Mouse (Mus musculus) heart, embryonic 11.5 days (tissue): ENCODE measurements at regions not wholly inside any gene's neighbourhood (a gene's known extent, or its start where the extent isn't known, plus 50 kb on each side); places are given as distances from the start of the nearest gene placed in this dataset.

Experiments used
- ATAC-seq: fragments of 200-750 bp; cut with Nextera tagmentation; replicated peaks from 2 replicates; pipeline ENCODE4 v1.8.0; 2017; ENCODE audit warnings: moderate library complexity; ENCODE audit not compliant: insufficient number of reproducible peaks, low FRiP score, low TSS enrichment
- H3K27ac ChIP-seq: fragments of 300-500 bp; sonication (generic); 2 replicates; pipeline ENCODE4 v1.5.1; 2014; ENCODE audit warnings: mild to moderate bottlenecking, low read depth, low read length
- H3K27me3 ChIP-seq: fragments of 300-500 bp; sonication (generic); 2 replicates; pipeline ENCODE4 v1.6.1; 2014; ENCODE audit warnings: mild to moderate bottlenecking, low read length, mixed read lengths; ENCODE audit not compliant: control insufficient read depth, insufficient read depth
- H3K36me3 ChIP-seq: fragments of 300-500 bp; sonication (generic); 2 replicates; pipeline ENCODE4 v1.6.1; 2014; ENCODE audit warnings: mild to moderate bottlenecking, low read length, moderate library complexity, mixed read lengths; ENCODE audit not compliant: control insufficient read depth, insufficient read depth
- H3K4me1 ChIP-seq: fragments of 300-500 bp; sonication (generic); 2 replicates; pipeline ENCODE4 v1.6.1; 2014; ENCODE audit warnings: low read length; ENCODE audit not compliant: control insufficient read depth, insufficient read depth
- H3K4me2 ChIP-seq: fragments of 300-500 bp; sonication (generic); 2 replicates; pipeline ENCODE4 v1.6.1; 2014; ENCODE audit warnings: mild to moderate bottlenecking, moderate library complexity
- H3K4me3 ChIP-seq: fragments of 300-500 bp; sonication (generic); 2 replicates; pipeline ENCODE4 v1.5.1; 2014; ENCODE audit warnings: low read depth, low read length
- H3K9ac ChIP-seq: fragments of 300-500 bp; sonication (generic); 2 replicates; pipeline ENCODE4 v1.6.1; 2014; ENCODE audit warnings: mild to moderate bottlenecking, low read depth, low read length, moderate library complexity
- H3K9me3 ChIP-seq: fragments of 300-500 bp; sonication (generic); replicated peaks from 2 replicates; pipeline ENCODE4 v1.6.1; 2016; ENCODE audit warnings: low read length; ENCODE audit not compliant: control insufficient read depth
- WGBS: fragments of 180-500 bp; shearing (Covaris S2); extraction: QIAGEN DNeasy Blood & Tissue Kit; methylation state at CpG from one replicate; pipeline ENCODE4 v1.1.7; 2014; ENCODE audit not compliant: insufficient replicate concordance; 5-methylcytosine and 5-hydroxymethylcytosine counted together

DNA sequence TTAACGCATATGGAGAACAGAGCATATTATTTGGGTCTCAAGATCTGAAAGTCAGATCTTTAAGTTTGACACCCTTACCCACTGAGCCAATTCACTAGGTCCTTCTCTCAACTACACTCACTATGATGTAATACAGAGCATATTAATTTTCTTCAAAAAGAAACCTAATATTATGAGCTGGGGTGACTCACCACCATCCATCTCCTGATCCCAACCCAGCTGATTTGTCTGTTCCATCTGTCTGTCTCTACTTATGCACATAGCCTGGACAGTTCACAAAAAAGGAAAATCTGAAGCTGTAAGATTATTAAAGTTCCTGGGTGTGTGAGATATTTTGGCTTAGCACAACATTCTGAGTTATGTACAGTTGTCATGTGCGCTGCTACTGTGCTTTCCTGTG, 108.2 kb upstream of the Rarb start:
- Histone ChIP-seq H3K4me3 (no peak overlapping the region), H3K9ac (no peak overlapping the region), H3K4me1 (no peaks in the 10 kb centered on the region), H3K9me3 (no peaks in the 10 kb centered on the region), H3K4me2 (no peak overlapping the region), H3K36me3 (no peaks in the 10 kb centered on the region), H3K27me3 (no peaks in the 10 kb centered on the region), H3K27ac (no peak overlapping the region)
- 82% methylated on average over 2 of the region's 2 CpGs for WGBS
- no peak for ATAC-seq

DNA sequence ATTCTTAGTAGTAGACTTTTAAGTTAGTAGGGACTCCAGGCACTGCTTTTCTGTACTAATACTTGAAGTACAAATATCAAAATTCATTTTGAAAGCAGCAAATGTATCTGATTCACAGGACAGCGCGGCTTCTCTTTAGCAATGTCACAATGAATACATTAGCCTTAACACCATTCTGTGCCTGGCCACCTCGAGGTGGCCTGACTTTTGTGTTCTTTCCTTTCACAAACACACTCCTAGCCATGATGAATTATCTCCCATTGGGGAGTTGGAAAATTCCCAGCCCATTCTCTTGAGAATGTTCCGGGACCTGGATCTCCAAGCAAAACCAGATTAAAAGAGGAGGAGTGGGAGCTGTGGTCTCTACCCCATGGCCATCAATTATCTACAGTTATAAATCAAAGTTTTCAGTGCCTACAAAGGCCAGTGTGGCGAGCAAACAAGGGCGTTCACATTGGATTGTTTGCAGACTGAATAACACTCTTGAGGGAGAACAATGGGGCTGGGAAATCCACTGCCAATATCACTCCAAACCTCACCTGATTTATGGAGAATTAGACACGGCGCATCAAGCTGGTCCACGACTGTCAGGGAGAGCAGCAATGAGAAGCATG, 82.7 kb upstream of the Rarb start:
- no peak overlapping the region for H3K4me3 ChIP-seq
- H3K9me3 ChIP-seq, result no peaks in the 10 kb centered on the region
- H3K9ac ChIP-seq, result no peak overlapping the region
- H3K4me1 ChIP-seq, result no peaks in the 10 kb centered on the region
- H3K36me3 ChIP-seq, result no peaks in the 10 kb centered on the region
- no peak for ATAC-seq
- WGBS, result 69% methylated on average over 9 of the region's 9 CpGs
- H3K27ac ChIP-seq, result no peak overlapping the region
- H3K4me2 ChIP-seq, result no peak overlapping the region
- H3K27me3 ChIP-seq, result no peaks in the 10 kb centered on the region

DNA sequence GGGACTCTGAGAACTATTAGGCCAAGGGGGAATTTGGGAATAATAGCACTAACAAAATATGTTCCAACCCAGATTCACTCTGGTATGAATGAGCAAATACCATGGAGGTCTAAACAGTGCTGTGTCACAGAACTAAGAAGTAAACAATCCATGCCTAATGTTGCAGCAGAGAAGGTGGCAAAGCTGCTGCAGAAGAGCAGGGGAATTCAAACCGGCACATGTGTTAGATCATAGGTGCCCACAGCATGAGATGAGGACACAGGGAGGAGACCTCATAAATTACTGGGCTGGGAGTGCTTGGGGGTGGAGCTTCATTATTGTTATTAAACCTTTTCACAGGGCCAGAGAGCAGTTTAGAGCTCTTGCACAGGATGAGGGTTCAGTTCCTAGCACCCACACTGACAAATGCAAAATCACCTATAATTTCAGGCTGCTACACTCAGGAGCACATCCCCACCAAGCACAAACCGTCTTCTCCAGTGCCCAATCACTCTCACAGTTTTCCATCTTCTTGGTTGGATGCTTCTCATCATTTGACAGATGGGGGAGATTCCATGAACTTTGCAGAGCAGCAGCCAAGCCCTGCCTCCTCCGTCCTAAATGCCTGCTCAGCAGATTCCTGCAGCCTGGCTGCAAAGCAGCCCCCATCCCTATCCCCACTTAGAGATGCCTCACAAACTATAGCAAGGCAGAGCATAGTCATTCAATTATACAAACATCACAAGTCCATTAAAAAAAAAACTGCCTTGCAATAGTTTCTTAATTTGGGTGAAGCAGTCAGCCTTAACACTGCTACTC, 79.0 kb upstream of the Rarb start:
- Histone ChIP-seq H3K4me3 (no peak overlapping the region), H3K4me2 (no peak overlapping the region), H3K27me3 (no peaks in the 10 kb centered on the region), H3K9ac (no peak overlapping the region), H3K36me3 (no peaks in the 10 kb centered on the region), H3K27ac (no peak overlapping the region), H3K4me1 (no peaks in the 10 kb centered on the region), H3K9me3 (no peaks in the 10 kb centered on the region)
- no peak for ATAC-seq
- 47% methylated on average over 3 of the region's 3 CpGs for WGBS

DNA sequence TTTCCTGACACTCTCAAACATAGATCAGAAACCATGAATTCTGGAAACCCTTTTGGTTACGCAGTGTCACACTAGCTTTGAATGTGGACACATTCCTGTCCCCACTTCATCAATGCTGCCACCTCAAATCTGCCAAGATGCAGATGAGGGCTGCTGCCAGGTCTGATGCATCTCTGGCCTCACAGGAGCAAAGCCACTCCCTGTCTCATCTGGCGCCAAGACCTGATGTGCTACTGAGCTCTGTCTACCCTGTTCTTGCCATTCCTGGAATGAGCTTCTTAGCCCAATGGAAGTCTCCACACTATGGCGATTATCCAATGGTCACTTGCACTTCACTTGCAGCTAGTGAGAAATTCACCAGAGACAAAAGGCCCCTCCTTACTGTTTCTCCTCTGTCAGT, 78.0 kb upstream of the Rarb start:
- no peak overlapping the region for H3K27ac ChIP-seq
- H3K4me3 ChIP-seq, result no peak overlapping the region
- H3K9ac ChIP-seq, result no peak overlapping the region
- no peaks in the 10 kb centered on the region for H3K27me3 ChIP-seq
- no peak overlapping the region for H3K4me2 ChIP-seq
- no peaks in the 10 kb centered on the region for H3K4me1 ChIP-seq
- no peaks in the 10 kb centered on the region for H3K9me3 ChIP-seq
- no peaks in the 10 kb centered on the region for H3K36me3 ChIP-seq
- no peak for ATAC-seq
- 70% methylated on average over 3 of the region's 3 CpGs for WGBS

DNA sequence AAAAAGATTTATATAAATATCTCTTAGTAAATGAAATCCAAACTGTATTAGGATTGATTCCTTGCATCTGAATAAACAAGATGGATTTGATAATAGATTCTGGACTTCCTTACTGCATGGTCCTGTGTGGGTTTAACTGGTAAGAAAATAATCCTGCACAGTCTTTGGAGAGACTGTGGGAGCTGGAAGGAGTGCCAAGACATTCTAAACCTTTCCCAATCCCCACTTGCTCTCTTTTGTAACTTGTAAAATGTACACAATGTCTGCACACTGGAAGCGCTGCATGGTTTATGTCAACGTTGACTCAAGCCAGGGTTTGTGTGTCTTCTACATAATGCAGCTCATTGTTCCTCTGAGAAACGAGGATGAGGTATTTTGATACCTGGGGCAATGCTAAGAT, 62.3 kb upstream of the Rarb start:
- H3K4me3 ChIP-seq, result no peak overlapping the region
- no peak overlapping the region for H3K9ac ChIP-seq
- 62% methylated on average over 3 of the region's 3 CpGs for WGBS
- no peaks in the 10 kb centered on the region for H3K4me1 ChIP-seq
- no peak overlapping the region for H3K4me2 ChIP-seq
- no peaks in the 10 kb centered on the region for H3K27me3 ChIP-seq
- no peaks in the 10 kb centered on the region for H3K9me3 ChIP-seq
- H3K27ac ChIP-seq, result no peak overlapping the region
- H3K36me3 ChIP-seq, result no peaks in the 10 kb centered on the region
- no peak for ATAC-seq

DNA sequence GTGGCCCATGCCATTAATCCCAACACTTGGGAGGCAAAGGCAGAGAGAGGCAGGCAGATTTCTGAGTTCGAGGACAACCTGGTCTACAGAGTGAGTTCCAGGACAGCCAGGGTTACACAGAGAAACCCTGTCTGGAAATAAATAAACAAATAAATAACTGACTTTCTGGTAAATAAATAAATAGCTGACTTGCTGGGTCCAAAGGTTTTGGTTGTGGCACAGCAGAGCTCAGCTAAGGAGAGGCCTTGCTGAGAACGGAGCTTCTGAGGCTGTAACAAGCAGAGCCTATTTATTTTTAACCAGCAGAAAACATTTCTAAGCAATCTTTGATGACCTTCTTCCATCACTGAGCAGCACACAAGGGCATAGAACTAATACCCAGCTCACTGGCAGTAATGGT, 50.3 kb upstream of the Rarb start:
- 81% methylated on average over 2 of the region's 2 CpGs for WGBS
- H3K4me2 ChIP-seq, result no peak overlapping the region

More for the DNA sequence above, 50.3 kb upstream of the Rarb start:
- Histone ChIP-seq H3K27ac (no peak overlapping the region), H3K4me1 (no peaks in the 10 kb centered on the region), H3K36me3 (no peaks in the 10 kb centered on the region), H3K9ac (no peak overlapping the region), H3K4me3 (no peak overlapping the region), H3K27me3 (no peaks in the 10 kb centered on the region), H3K9me3 (no peaks in the 10 kb centered on the region)
- no peak for ATAC-seq
